Mouse (Mus musculus) MEL (cell line): ENCODE measurements at regions not wholly inside any gene's neighbourhood (a gene's known extent, or its start where the extent isn't known, plus 50 kb on each side); places are given as distances from the start of the nearest gene placed in this dataset.

ENCODE experiments used
- GABPA ChIP-seq: IDR thresholded peaks from 2 replicates; pipeline ENCODE4 v1.6.1; 2012; ENCODE audit warnings: low read depth, mild to moderate bottlenecking, inconsistent platforms, low read length, improper control_type of control experiment, moderate library complexity
- GATA1 ChIP-seq: IDR thresholded peaks from 2 replicates; pipeline ENCODE4 v1.6.1; 2011; ENCODE audit warnings: low read depth, low read length, improper control_type of control experiment
- POLR2A ChIP-seq, 2 experiments: IDR thresholded peaks; 2 replicates each; pipeline ENCODE4 v1.6.1; 2011 to 2012; ENCODE audit warnings: low read length in 2 of 2, mild to moderate bottlenecking in 2 of 2, control low read depth in 1 of 2, improper control_type of control experiment in 1 of 2, low read depth in 1 of 2, moderate library complexity in 1 of 2; ENCODE audit not compliant: control insufficient read depth in 1 of 2, insufficient read depth in 1 of 2, poor library complexity in 1 of 2
- TCF12 ChIP-seq: IDR thresholded peaks from 2 replicates; pipeline ENCODE4 v1.6.1; 2014; ENCODE audit warnings: low read depth, mild to moderate bottlenecking, inconsistent platforms, low read length, improper control_type of control experiment, moderate library complexity
- UBTF ChIP-seq: IDR thresholded peaks from 2 replicates; pipeline ENCODE4 v1.6.1; 2012; ENCODE audit warnings: low read depth, mild to moderate bottlenecking, inconsistent platforms, low read length, improper control_type of control experiment, moderate library complexity, borderline replicate concordance; ENCODE audit not compliant: insufficient read depth
- ZNF384 ChIP-seq: IDR thresholded peaks from 2 replicates; pipeline ENCODE4 v1.6.1; 2012; ENCODE audit warnings: low read depth, mild to moderate bottlenecking, inconsistent platforms, low read length, improper control_type of control experiment

GRCm38 (mm10) chr10:117482361-117482760 lies 102.5 kb upstream of the Cpsf6 start:
- no peak for TF ChIP-seq POLR2A (IDR thresholded peaks at IDR 0.05; ENCODE audit: control insufficient read depth in 1 of 2, insufficient read depth in 1 of 2, low read depth in 1 of 2, low read length in 2 of 2, poor library complexity in 1 of 2)
- no peak for TF ChIP-seq GABPA
- TF ChIP-seq GATA1 = no peak
- TF ChIP-seq UBTF = no peak
- TF ChIP-seq ZNF384 = no peak
- no peak for TF ChIP-seq TCF12
